Mouse (Mus musculus): ENCODE measurements at regions not wholly inside any gene's neighbourhood (a gene's known extent, or its start where the extent isn't known, plus 50 kb on each side); places are given as distances from the start of the nearest gene placed in this dataset.

- TF ChIP-seq POLR2A (IDR thresholded peaks at IDR 0.05; ENCODE audit: low read depth, low read length) (no peak), CTCF (IDR thresholded peaks at IDR 0.05; ENCODE audit: extremely low read depth, insufficient read depth, insufficient read length, insufficient replicate concordance) (no peak)
These were observed 202.6 kb upstream of the Amigo2 start for GRCm38 (mm10) chr15:97449724-97450123.
